Mouse (Mus musculus): ENCODE results near the gene Map3k4. TPM values are rescaled to one million over a fixed set of nuclear protein-coding genes. Genes with fewer than 3 reads are reported as not detected.

Map3k4 gene
- total RNA-seq, 1 experiment from 2014 or later: 29.3 TPM

- no peak for ATAC-seq (replicated peaks in 1 of 2; ENCODE audit: insufficient read depth in 1 of 2, low FRiP score in 2 of 2, low TSS enrichment in 1 of 2, low read depth in 1 of 2, poor library complexity in 2 of 2, severe bottlenecking in 2 of 2)
Measured at GRCm38 (mm10) chr17:12182702-12183485, 135.7 kb downstream of the Map3k4 start.

- no peak for ATAC-seq (replicated peaks in 1 of 2; ENCODE audit: insufficient read depth in 1 of 2, low FRiP score in 2 of 2, low TSS enrichment in 1 of 2, low read depth in 1 of 2, poor library complexity in 2 of 2, severe bottlenecking in 2 of 2)
Measured at GRCm38 (mm10) chr17:12179766-12180165, 138.8 kb downstream of the Map3k4 start.

DNA sequence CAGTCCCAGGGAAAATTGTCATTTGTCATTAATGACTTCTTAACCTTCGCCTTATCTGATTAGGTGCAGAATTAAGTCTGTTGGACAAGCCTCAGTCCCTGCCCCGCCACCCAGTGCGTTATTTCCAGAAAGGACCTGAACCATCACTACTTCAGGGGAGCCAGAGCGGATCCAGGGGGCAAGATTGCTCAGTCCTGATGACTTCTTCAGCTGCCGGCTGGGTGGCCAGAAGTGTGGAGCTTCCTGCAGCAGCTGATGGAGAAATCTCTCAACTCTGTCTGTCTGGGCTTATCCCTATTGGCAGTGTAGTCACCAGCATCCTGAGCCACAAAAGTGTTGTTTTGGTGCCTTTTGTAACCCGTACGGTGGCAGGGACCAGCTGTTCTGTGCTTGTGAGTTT, 139.3 kb downstream of the Map3k4 start:
- ATAC-seq (replicated peaks in 1 of 2; ENCODE audit: insufficient read depth in 1 of 2, low FRiP score in 2 of 2, low TSS enrichment in 1 of 2, low read depth in 1 of 2, poor library complexity in 2 of 2, severe bottlenecking in 2 of 2): no peak

Other genes with a start within 250 kb of the Map3k4 start
- 6.1 and 8.9 TPM in 2 replicates for gene Agpat4, start 200.1 kb downstream of the Map3k4 start, total RNA-seq (2017)
- gene Plg, start 59.8 kb upstream of the Map3k4 start, total RNA-seq (2017): not detected in 2 replicates
- 24.3 and 24.8 TPM in 2 replicates for gene Slc22a3, start 188.9 kb upstream of the Map3k4 start, total RNA-seq (2017)

Data from hematopoietic stem cell, adult 5-6 weeks (primary cell).